Mouse (Mus musculus) limb, embryonic 12.5 days (tissue): ENCODE measurements around the gene Samd1. TPM values are rescaled to one million over a fixed set of nuclear protein-coding genes. Genes with fewer than 3 reads are reported as not detected.
"Not testable (repeated sequence)": the region's sequence is repeated elsewhere in the genome, so short reads cannot be mapped to it uniquely, and the experiment has no call there.

ENCODE experiments used
- ATAC-seq: fragments of 200-750 bp; cut with Nextera tagmentation; 2 replicates; pipeline ENCODE4 v1.8.0; 2017; ENCODE audit warnings: low read depth, moderate TSS enrichment; ENCODE audit not compliant: insufficient number of reproducible peaks, insufficient read depth, low FRiP score, low TSS enrichment
- H3K27ac ChIP-seq: fragments of 300-500 bp; sonication (generic); 2 replicates; pipeline ENCODE4 v1.5.1; 2016; ENCODE audit warnings: mild to moderate bottlenecking, moderate library complexity
- H3K27me3 ChIP-seq: fragments of 300-500 bp; sonication (generic); 2 replicates; pipeline ENCODE4 v1.6.1; 2016; ENCODE audit warnings: mild to moderate bottlenecking, moderate library complexity
- H3K36me3 ChIP-seq: fragments of 300-500 bp; sonication (generic); 2 replicates; pipeline ENCODE4 v1.6.1; 2016; ENCODE audit warnings: mild to moderate bottlenecking, moderate library complexity
- H3K4me1 ChIP-seq: fragments of 300-500 bp; sonication (generic); replicated peaks from 2 replicates; pipeline ENCODE4 v1.6.1; 2016
- H3K4me2 ChIP-seq: fragments of 300-500 bp; sonication (generic); 2 replicates; pipeline ENCODE4 v1.6.1; 2016; ENCODE audit warnings: mild to moderate bottlenecking, moderate library complexity
- H3K4me3 ChIP-seq: fragments of 300-500 bp; sonication (generic); replicated peaks from 2 replicates; pipeline ENCODE4 v1.5.1; 2016; ENCODE audit warnings: mild to moderate bottlenecking
- H3K9ac ChIP-seq: fragments of 300-500 bp; sonication (generic); replicated peaks from 2 replicates; pipeline ENCODE4 v1.6.1; 2016; ENCODE audit warnings: mild to moderate bottlenecking, moderate library complexity
- H3K9me3 ChIP-seq: fragments of 300-500 bp; sonication (generic); 2 replicates; pipeline ENCODE4 v1.6.1; 2016; ENCODE audit warnings: mild to moderate bottlenecking, moderate library complexity
- WGBS: fragments of 180-500 bp; shearing (Covaris S2); methylation state at CpG from one replicate; pipeline ENCODE4 v1.1.7; 2016; 5-methylcytosine and 5-hydroxymethylcytosine counted together
- polyA plus RNA-seq: library from polyadenylated mRNA; unstranded; fragments of >200 nt; fragmentation: Nextera tagmentation; extraction: Ambion mirVana; gene quantifications from 2 replicates; pipeline ENCODE4 v1.2.1, GENCODE M21; 2016

Samd1 gene
- polyA plus RNA-seq, 1 experiment from 2014 or later: 14.4 TPM

GRCm38 (mm10) chr8:84002957-84003611 is 5.6 kb downstream of the Samd1 start:
- H3K9ac ChIP-seq: no peak overlapping the region; the same call in 1 of the 2 replicates
- peaks cover 21% of the 10 kb centered on the region for H3K27me3 ChIP-seq
- ATAC-seq: no peak
- WGBS: 68% methylated on average over 12 of the region's 12 CpGs
- H3K4me2 ChIP-seq: no peak overlapping the region
- peaks cover 23% of the 10 kb centered on the region for H3K36me3 ChIP-seq
- H3K4me3 ChIP-seq: no peak overlapping the region
- H3K9me3 ChIP-seq: no peaks in the 10 kb centered on the region
- peaks cover 43% of the 10 kb centered on the region for H3K4me1 ChIP-seq
- no peak overlapping the region for H3K27ac ChIP-seq

- peaks cover 23% of the 10 kb centered on the region for H3K36me3 ChIP-seq
- H3K27ac ChIP-seq: peak overlapping the region; percentile 87
- peak overlapping the region; percentile 56 for H3K4me3 ChIP-seq
- H3K9me3 ChIP-seq: no peaks in the 10 kb centered on the region
- H3K4me1 ChIP-seq: peaks cover 41% of the 10 kb centered on the region
- H3K9ac ChIP-seq: peak overlapping the region; percentile 68
- peak overlapping the region; percentile 83 for H3K4me2 ChIP-seq
- peaks cover 21% of the 10 kb centered on the region for H3K27me3 ChIP-seq
- WGBS: 72% methylated on average over 6 of the region's 6 CpGs
- no peak for ATAC-seq
Measured at GRCm38 (mm10) chr8:84003612-84004246, 6.3 kb downstream of the Samd1 start.

- H3K9me3 ChIP-seq: no peaks in the 10 kb centered on the region
- peak overlapping the region; percentile 83 for H3K4me2 ChIP-seq
- peak overlapping the region; percentile 56 for H3K4me3 ChIP-seq
- H3K27me3 ChIP-seq: peaks cover 17% of the 10 kb centered on the region
- ATAC-seq: peak; percentile 75
- H3K9ac ChIP-seq: peak overlapping the region; percentile 68
- peak overlapping the region; percentile 87 for H3K27ac ChIP-seq
- WGBS: 1% methylated on average over 30 of the region's 30 CpGs
- peaks cover 17% of the 10 kb centered on the region for H3K36me3 ChIP-seq
- peaks cover 32% of the 10 kb centered on the region for H3K4me1 ChIP-seq
Measured at GRCm38 (mm10) chr8:84004533-84005201, 7.2 kb downstream of the Samd1 start.

GRCm38 (mm10) chr8:84005502-84005901 is 8.0 kb downstream of the Samd1 start:
- WGBS: 89% methylated on average over 7 of the region's 7 CpGs

GRCm38 (mm10) chr8:84008362-84008761 is 10.9 kb downstream of the Samd1 start:
- no peak for ATAC-seq
- peaks cover 36% of the 10 kb centered on the region for H3K4me1 ChIP-seq

More at GRCm38 (mm10) chr8:84005502-84005901, 8.0 kb downstream of the Samd1 start:
- not testable (repeated sequence) for ATAC-seq, H3K4me3 ChIP-seq, H3K9me3 ChIP-seq, H3K36me3 ChIP-seq, H3K9ac ChIP-seq, H3K27ac ChIP-seq
- Histone ChIP-seq H3K4me2 (0 out of 2 replicates have a peak overlapping the region, but pooled peaks have one; percentile 83), H3K27me3 (peaks cover 23% of the 10 kb centered on the region), H3K4me1 (peaks cover 32% of the 10 kb centered on the region)

GRCm38 (mm10) chr8:84009876-84010275 is 12.4 kb downstream of the Samd1 start:
- under 1% methylated on average over 11 of the region's 11 CpGs for WGBS
- no peak overlapping the region for H3K4me2 ChIP-seq
- ATAC-seq: no peak; the same call in 1 of the 2 replicates
- no peak overlapping the region for H3K27ac ChIP-seq
- peaks cover 49% of the 10 kb centered on the region for H3K27me3 ChIP-seq
- no peak overlapping the region for H3K9ac ChIP-seq
- H3K4me3 ChIP-seq: no peak overlapping the region
- no peaks in the 10 kb centered on the region for H3K36me3 ChIP-seq
- H3K9me3 ChIP-seq: no peaks in the 10 kb centered on the region
- H3K4me1 ChIP-seq: peaks cover 26% of the 10 kb centered on the region

More at GRCm38 (mm10) chr8:84008362-84008761, 10.9 kb downstream of the Samd1 start:
- H3K36me3 ChIP-seq: no peaks in the 10 kb centered on the region
- H3K4me2 ChIP-seq: no peak overlapping the region
- no peaks in the 10 kb centered on the region for H3K9me3 ChIP-seq
- no peak overlapping the region for H3K9ac ChIP-seq
- H3K27ac ChIP-seq: no peak overlapping the region
- WGBS: 30% methylated on average over 7 of the region's 7 CpGs
- no peak overlapping the region for H3K4me3 ChIP-seq
- peaks cover 39% of the 10 kb centered on the region for H3K27me3 ChIP-seq

GRCm38 (mm10) chr8:84010625-84011611 is 13.4 kb downstream of the Samd1 start:
- Histone ChIP-seq H3K9me3 (0 out of 2 replicates have a peak, but pooled peaks cover 1% of the 10 kb centered on the region), H3K27ac (no peak overlapping the region), H3K36me3 (no peaks in the 10 kb centered on the region), H3K27me3 (peaks cover 57% of the 10 kb centered on the region), H3K4me1 (peaks cover 26% of the 10 kb centered on the region), H3K4me2 (peak overlapping the region; percentile 97), H3K4me3 (peak overlapping the region; percentile 54), H3K9ac (peak overlapping the region; percentile 58)
- 1% methylated on average over 83 of the region's 83 CpGs for WGBS
- no peak; the same call in 1 of the 2 replicates for ATAC-seq

GRCm38 (mm10) chr8:84011705-84012498 is 14.4 kb downstream of the Samd1 start, which contains the start of gene 2210011C24Rik:
Gene 2210011C24Rik (minus strand): TSS chr8:84012171.
- Histone ChIP-seq H3K4me3 (peak within 1 kb of the TSS; percentile 54), H3K4me1 (peaks cover 26% of the 10 kb centered on the region), H3K27ac (no peak within 1 kb of the TSS), H3K9me3 (0 out of 2 replicates have a peak, but pooled peaks cover 4% of the 10 kb centered on the region), H3K4me2 (peak within 1 kb of the TSS; percentile 97), H3K9ac (peak within 1 kb of the TSS; percentile 58), H3K36me3 (no peaks in the 10 kb centered on the region), H3K27me3 (peaks cover 60% of the 10 kb centered on the region)
- 1% methylated on average over 45 of the region's 45 CpGs for WGBS
- ATAC-seq: no peak; the same call in 1 of the 2 replicates

- 8% methylated on average over 35 of the region's 35 CpGs for WGBS
- 0 out of 2 replicates have a peak, but pooled peaks cover 4% of the 10 kb centered on the region for H3K9me3 ChIP-seq
Measured at GRCm38 (mm10) chr8:84012499-84013165, 15.2 kb downstream of the Samd1 start.

More at GRCm38 (mm10) chr8:84012499-84013165, 15.2 kb downstream of the Samd1 start:
- no peak for ATAC-seq
- no peaks in the 10 kb centered on the region for H3K36me3 ChIP-seq
- no peak overlapping the region for H3K9ac ChIP-seq
- peaks cover 60% of the 10 kb centered on the region for H3K27me3 ChIP-seq
- peak overlapping the region; percentile 54 for H3K4me3 ChIP-seq
- H3K4me2 ChIP-seq: peak overlapping the region; percentile 97
- peaks cover 26% of the 10 kb centered on the region for H3K4me1 ChIP-seq
- H3K27ac ChIP-seq: no peak overlapping the region
